Mouse (Mus musculus): ENCODE results near the gene Sarm1.

The Sarm1 gene

GRCm38 (mm10) chr11:78463286-78464036 lies 34.1 kb downstream of the Sarm1 start:
- no peak for DNase-seq (ENCODE audit: low spot score in 2 of 2)

GRCm38 (mm10) chr11:78462669-78463068 lies 34.9 kb downstream of the Sarm1 start:
- no peak for DNase-seq (ENCODE audit: low spot score in 2 of 2)

- no peak for DNase-seq (ENCODE audit: low spot score in 2 of 2)
These were observed 35.7 kb downstream of the Sarm1 start for GRCm38 (mm10) chr11:78461894-78462293.

DNA sequence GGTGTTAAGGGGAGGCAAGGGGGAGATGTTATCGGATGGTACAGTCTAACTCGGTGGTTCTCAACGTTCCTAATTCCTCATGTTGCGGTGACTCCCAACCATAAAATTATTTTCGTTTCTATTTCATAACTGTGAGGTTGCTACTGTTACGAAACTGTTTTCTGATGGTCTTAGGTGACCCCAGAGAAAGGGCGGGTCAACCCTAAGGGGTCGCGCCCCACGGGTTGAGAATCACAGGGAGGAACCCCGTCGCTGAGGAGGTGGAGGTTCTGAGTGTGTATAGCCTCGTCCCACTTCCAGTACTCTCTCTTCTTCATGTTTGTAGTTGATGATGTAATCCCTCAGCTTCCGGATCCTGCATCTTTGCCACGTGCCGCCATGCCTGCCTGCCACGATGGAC lies 38.8 kb downstream of the Sarm1 start:
- DNase-seq (ENCODE audit: low spot score in 2 of 2) = no peak

DNA sequence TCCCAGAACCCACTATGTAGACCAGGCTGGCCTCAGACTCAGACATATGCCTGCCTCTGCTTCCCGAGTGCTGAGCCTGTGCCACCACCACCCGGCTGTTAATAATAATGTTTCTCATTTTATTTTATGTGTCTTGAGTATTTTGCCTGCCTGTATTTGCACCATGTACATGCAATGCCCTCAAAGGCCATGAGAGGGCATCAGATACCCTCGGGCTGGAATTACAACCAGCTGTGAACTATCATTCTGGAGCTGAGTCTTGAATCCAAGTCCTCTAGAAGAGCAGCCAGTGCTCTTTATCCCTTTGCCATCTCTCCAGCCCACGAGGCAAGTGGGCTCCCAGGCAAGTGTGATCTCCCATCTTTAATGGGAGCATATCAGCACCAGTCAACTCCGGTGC lies 42.2 kb downstream of the Sarm1 start:
- DNase-seq (ENCODE audit: low spot score in 2 of 2) = peak in 1 of 2 experiments; percentile 42

GRCm38 (mm10) chr11:78454276-78454675 lies 43.3 kb downstream of the Sarm1 start:
- DNase-seq (ENCODE audit: low spot score in 2 of 2) = no peak

DNA sequence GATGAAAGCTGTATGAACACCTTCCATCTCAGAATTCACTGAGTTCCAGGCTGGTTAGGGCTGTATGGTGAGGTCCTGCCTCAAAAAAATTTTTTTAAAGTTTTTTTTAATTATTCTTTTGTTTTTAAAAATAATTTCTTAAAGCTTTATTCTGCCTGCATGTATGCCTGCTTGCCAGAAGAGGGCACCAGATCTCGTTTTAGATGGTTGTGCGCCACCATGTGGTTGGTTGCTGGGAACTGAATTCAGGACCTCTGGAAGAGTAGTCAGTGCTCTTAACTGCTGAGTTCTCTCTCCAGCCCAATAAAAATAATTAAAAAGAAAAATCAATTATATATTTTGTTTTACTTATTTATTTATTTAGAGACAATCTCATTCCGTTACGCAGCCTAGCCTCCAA lies 43.9 kb downstream of the Sarm1 start:
- DNase-seq (ENCODE audit: low spot score in 2 of 2) = peak; percentile 28 to 43

DNA sequence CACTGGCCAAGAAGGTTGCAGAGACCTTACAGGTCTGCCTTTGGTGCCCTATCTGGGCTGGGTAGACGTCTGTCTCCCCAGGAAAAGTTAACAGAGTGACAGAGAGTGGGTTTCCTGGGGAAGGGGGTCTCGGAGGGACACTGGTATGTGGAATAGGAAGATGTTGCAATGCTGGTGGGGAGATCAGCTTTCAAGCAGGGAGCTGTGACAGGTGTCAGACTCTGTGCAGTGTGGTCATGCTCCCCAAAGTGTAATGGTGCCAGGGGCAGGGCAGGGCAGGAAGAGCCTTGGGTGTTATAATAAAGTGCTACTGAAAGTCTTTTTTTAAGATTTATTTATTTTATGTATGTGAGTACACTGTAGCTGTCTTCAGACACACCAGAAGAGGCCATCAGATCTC lies 47.2 kb downstream of the Sarm1 start:
- no peak for DNase-seq (ENCODE audit: low spot score in 2 of 2)

- DNase-seq (ENCODE audit: low spot score in 2 of 2) = no peak
These were observed 49.3 kb downstream of the Sarm1 start for GRCm38 (mm10) chr11:78448242-78448641.

GRCm38 (mm10) chr11:78447168-78447567 lies 50.4 kb downstream of the Sarm1 start:
- no peak for DNase-seq (ENCODE audit: low spot score in 2 of 2)

GRCm38 (mm10) chr11:78443115-78443514 lies 54.4 kb downstream of the Sarm1 start:
- no peak for DNase-seq (ENCODE audit: low spot score in 2 of 2)

GRCm38 (mm10) chr11:78438399-78438930 lies 59.1 kb downstream of the Sarm1 start:
- DNase-seq (ENCODE audit: low spot score in 2 of 2) = no peak

GRCm38 (mm10) chr11:78437182-78437581 lies 60.4 kb downstream of the Sarm1 start:
- peak in 1 of 2 experiments; percentile 34 for DNase-seq (ENCODE audit: low spot score in 2 of 2)

GRCm38 (mm10) chr11:78435776-78436349 lies 61.7 kb downstream of the Sarm1 start:
- no peak for DNase-seq (ENCODE audit: low spot score in 2 of 2)

DNA sequence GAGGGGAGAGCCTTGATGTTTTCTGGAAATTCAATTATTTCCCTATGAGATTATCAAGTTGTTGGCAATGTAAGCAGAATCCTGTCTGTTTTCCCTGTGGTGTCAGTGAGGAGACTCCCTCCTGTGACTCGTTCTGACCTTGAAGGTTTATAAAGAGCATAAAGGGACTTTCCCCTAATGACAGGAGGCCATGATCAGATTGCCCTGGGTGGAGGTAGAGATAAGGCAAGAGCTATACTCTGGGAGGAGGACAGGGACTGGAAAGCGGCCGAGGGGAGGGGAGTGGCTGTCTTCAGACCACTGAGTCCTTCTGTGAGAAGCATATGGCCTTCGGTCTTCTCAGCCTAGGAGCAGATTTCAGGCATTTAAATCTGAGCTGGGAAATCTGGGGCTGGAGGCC lies 63.5 kb downstream of the Sarm1 start:
- DNase-seq (ENCODE audit: low spot score in 2 of 2) = no peak

DNA sequence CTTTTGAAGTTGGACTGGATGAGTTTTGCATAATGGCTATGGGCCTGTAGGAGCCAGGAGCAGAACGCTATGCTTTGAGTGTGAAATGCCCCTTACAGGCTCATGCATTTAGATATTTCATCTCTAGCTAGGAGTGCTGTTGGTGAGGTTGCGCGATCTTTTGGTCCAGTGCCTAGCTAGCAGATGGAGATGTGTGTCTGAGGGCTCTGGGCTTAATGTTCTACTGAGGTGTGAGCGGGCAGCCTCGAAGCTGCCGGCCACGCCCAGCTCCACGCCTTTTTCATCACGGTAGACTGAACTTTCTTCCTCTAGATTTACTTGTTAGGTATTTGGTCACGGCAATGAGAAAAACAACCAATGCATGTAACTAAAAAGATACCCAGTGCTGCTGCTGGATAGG lies 66.4 kb downstream of the Sarm1 start:
- DNase-seq (ENCODE audit: low spot score in 2 of 2) = no peak

DNA sequence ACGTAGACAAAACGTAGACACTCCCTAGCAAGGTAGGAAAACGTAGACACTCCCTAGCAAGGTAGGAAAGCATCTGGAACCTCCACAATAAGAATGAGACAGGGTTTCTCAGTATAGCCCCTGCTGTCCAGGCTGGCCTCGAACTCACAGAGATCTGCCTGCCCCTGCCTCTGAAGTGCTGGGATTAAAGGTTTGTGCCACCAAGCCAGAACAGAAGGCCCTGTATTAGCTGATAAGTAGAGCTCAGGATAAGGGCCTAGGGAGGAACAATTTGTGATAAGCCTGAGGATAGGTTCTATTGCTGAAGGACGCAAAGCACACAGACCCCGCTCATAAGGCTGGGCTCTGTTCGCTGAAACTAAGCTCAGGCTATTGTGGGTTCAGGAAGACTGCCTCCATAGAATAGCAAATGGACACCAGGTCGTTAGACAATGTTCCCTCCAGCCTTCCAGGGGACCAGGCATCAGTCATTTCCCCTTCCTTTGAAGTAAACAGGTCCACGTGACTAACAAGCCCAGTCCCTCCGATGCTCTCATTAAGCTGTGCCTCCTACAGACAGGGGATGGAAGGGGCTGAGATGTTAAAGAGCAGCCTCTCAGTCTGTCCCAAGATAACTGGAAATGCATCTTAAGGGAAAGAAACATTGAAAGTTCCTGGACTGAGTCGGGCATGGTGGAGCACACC lies 67.2 kb downstream of the Sarm1 start:
- no peak for DNase-seq (ENCODE audit: low spot score in 2 of 2)

GRCm38 (mm10) chr11:78428309-78428708 lies 69.2 kb downstream of the Sarm1 start:
- no peak for DNase-seq (ENCODE audit: low spot score in 2 of 2)

DNA sequence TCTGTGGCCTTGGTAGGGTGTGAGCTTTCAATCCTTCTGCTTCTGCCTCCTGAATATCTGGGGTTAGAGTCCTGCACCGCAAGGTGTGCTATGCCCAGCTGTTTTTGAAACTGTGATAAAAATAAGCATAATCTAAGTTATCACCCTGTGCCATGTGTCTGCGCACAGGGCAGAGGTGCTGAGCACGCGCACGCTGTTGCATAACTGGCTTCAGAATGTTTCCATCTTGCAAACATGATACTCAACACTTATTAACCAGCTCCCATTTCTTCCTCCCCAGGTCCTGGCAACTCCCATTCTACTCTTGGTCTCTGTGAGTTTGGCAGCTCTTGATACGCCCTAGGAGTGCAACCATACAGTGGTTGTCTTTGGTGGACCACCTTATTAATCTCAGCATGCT lies 69.9 kb downstream of the Sarm1 start:
- DNase-seq (ENCODE audit: low spot score in 2 of 2) = no peak

DNA sequence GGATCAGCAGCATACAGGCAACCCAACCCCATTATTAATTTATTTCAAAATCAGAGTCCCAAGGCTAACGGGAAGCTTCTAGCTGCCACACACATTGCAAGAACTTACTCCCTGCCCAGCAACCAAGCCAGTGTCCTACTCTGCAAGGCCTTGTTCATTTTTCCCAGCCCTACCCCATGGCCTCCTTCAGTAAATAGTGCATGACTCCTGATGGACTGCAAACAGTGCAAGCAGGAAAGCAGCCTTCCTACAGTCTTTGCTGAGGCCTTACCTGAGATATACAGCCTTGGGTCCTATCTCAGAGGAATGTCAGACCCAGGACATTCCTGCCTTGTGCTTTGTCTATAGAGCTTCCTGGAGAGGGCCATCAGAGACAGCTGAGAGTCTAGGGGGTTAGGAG lies 72.0 kb downstream of the Sarm1 start:
- DNase-seq (ENCODE audit: low spot score in 2 of 2) = no peak

- DNase-seq (ENCODE audit: low spot score in 2 of 2) = no peak
These were observed 73.2 kb downstream of the Sarm1 start for GRCm38 (mm10) chr11:78424352-78424751.
